Mouse (Mus musculus) ovary, postnatal 14 days (tissue): Measurements from ENCODE around the gene Irf2bp2.
A peak's percentile ranks its signal among the peaks of the same experiment; 100 is the strongest.

Source experiments
- DNase-seq: peaks from one replicate; pipeline ENCODE4 v3.0.0; 2022; ENCODE audit warnings: low spot score

Irf2bp2 gene

GRCm38 (mm10) chr8:126567674-126568073 is 26.1 kb downstream of the Irf2bp2 start:
- no peak for DNase-seq

GRCm38 (mm10) chr8:126566446-126567062 is 27.2 kb downstream of the Irf2bp2 start:
- peak; percentile 27 for DNase-seq

DNA sequence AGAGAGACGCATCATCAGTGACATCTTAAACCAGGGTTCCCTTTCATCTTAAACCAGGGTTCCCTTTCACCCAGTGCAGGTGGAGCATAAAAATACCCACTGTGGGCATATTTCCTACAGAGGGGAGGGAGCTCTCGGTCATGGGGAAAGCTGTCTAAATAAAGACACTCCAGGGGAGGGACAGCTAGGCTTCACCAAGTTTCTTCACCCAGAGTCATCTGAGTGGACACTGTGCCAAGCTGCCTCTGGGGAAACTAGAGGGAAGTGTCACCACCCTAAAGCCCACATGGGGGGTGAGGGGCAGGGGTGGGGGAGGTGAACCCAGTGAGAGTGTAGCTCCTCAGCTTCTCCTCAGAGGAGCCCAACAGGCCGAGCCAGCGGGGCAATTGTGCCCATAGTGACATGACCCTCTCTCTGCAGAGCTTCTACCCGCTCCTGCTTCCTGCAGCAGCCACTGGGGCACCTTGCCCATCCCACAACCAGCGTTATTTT is 27.8 kb downstream of the Irf2bp2 start:
- DNase-seq, result no peak

- DNase-seq, result no peak
Measured at GRCm38 (mm10) chr8:126565231-126565781, 28.5 kb downstream of the Irf2bp2 start.

DNA sequence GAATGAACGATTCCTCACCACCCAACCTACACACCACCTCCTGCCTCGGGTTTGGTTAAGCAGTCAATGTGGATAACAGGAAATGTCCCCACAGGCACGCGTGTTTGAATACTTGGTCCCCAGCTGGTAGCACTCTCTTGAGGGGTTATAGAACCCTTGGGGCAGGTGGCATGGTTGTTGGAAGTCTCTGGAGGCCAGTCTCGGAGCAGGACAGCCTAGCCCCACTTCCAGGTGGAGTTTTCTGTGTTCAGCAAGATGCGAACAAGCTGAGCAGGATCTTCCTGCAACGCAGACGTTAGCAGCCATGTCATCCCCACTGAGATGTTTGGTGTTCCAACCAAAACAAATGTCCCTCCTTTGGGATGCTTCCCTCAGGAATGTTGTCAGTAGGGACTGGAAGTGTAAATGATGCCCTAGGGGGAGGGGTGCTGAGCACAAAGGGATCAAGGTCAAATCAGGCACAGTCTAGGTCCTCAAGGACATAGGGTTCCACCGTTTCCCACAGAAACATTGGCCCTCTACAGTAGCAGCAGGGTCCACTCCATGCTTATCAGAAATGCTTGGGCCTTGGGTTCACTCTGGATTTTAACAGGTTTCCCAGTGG is 29.1 kb downstream of the Irf2bp2 start:
- no peak for DNase-seq

DNA sequence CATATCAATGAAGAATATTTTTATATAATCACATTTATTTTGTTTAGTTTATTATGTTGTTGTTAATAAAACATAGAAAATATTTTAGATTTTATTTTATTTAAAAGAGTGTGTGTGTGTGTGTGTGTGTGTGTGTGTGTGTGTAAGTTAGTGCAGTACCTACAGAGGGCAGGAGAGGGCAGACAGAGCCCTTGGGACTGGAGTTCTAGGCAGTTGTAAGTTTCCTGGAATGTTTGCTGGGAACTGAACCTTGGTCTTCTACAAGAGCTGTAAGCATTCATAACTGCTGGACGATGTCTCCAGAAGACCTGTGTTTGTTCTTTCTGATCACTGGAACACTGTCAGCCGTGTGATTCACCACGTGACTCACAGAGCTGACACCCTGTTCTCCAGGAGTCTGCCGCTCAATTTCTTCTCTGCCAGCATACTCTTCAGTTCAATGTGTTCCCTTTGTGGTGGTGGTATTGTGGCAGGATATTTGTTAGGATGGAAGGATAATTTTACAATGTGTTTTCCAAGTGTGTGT is 32.4 kb downstream of the Irf2bp2 start:
- no peak for DNase-seq

DNA sequence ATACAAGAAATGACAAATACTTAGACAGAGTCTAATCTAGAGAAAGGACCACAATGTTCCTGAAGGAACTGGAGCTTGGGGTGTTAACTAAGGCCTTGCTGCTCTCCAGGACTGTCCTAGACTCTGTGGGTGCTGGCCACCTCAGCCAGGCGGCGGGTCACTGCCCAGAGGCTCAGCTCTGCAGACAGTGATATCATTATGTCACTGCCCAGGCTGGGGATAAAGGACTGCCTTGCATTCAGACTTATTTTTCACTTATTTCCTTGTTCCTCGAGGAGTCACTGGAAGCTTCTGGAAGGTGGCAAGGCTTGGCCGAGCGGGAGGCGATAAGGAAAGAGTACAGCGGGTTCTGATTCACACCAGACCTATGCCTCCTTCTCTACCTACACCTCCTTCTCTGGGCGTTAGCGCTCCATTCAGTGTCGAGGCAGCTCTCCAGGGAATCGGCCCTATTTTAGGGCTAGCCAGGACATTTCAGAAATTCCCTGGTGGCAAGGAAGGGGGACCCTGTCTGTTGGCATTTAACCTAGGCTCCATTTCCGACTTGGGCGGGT is 35.3 kb downstream of the Irf2bp2 start:
- DNase-seq, result no peak

DNA sequence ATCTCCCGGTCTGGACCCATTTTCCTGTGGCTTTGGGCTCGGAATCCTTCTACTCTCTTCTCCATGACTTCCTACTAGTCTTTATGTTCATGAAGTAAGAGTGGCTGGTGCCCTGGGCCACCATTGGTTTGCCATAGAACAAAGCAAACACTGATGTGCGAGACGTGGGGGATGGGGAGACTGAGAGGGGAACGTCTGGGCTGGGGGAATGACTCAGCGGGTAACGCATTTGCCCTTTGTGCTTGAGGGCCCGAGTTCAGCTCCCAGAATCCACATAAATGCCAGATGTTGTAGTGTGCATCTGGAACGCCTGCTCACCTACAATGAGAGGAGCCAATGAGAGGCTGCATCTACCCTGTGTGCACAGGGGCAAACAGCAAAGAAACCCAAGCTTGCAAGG is 36.4 kb downstream of the Irf2bp2 start:
- DNase-seq, result no peak

DNA sequence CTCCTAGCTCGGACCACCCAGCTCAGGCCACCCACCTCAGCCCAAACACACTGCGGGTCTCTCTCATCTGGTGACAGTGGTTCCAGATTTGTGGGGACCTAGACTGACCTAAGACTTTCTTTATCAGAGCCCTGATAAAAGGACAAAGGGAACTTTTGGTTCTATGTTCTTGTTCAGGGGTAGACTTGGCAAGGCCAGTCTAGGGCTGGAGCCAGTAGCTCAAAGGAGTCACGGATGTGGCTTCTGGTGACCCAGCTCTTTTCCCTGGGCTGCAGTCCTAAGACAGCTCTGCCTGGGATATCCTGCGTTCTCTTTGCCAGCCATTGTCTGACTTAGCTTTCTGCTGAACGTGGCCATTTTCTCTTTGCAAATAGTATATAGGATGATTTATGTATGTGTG is 37.1 kb downstream of the Irf2bp2 start:
- no peak for DNase-seq

GRCm38 (mm10) chr8:126554741-126555140 is 39.0 kb downstream of the Irf2bp2 start:
- no peak for DNase-seq

GRCm38 (mm10) chr8:126551871-126552270 is 41.9 kb downstream of the Irf2bp2 start:
- no peak for DNase-seq

- peak; percentile 38 for DNase-seq
Measured at GRCm38 (mm10) chr8:126550944-126551357, 42.8 kb downstream of the Irf2bp2 start.

DNA sequence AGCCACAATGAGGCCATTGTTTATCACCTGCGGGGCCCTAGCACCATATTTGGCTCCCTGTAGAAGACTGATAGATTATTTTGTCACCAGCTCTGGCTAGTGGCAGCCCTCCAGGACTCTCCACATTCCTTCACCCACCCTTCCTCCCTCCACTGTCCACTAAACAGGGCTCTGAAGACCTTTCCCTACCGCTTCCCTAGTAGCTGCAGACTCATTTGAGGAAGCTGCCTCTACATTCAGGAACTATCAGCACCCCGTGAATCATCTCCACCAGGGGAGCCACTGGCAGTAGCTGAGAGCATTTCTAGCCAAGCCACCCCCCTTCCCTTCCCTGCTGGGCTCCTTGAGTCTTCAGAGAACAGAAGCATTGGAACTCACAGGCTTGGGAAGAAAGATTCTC is 45.9 kb downstream of the Irf2bp2 start:
- DNase-seq, result no peak

GRCm38 (mm10) chr8:126547361-126547760 is 46.4 kb downstream of the Irf2bp2 start:
- no peak for DNase-seq

GRCm38 (mm10) chr8:126546480-126546879 is 47.3 kb downstream of the Irf2bp2 start:
- no peak for DNase-seq

DNA sequence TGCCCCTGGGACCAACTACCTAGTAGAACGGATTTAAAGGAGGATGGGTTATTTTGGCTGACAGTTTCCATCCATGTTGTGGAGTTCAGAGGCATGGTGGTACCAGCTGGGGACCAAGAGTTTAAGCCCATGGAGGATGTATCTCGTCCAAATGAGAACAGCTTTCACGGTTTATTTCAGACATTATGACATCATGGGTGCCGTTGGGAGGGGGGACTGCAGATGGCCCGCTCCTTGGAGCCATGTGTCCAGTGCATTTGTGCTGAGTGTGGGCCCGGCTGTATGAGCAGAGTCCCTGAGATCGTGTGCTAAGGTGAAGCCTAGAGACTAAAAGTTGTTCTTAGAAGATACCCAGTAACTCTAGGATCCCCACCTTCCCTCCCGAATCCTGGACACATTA is 50.4 kb downstream of the Irf2bp2 start:
- no peak for DNase-seq

- no peak for DNase-seq
Measured at GRCm38 (mm10) chr8:126542757-126543156, 51.0 kb downstream of the Irf2bp2 start.

DNA sequence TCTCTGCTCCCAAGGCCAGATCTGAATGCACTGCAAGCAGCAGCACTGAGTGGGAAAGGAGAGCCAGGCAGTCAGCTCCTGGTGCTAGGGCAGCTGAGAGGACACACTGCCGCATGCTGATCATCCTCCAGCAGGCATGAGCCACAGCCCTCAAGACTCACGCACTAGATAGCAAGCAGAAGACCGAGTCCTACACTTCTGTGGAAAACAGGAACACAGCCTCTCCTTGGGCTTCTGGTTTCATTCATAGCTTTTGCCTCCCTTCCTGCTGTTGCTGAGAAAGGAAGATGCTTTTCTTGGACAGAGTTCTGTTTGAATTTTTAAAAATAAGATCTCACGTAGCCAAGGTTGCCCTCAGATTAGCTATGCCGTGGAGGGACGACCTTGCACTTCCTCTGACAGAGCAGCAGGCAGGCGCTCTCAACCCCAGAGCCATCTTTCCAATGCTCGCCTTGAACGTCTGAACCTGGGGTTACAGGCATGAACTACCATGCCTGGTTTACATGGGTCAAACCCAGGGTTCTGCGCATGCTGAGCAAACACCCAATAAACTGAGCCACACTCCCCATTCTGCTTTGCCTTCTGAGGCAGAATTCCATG is 51.6 kb downstream of the Irf2bp2 start:
- no peak for DNase-seq

DNA sequence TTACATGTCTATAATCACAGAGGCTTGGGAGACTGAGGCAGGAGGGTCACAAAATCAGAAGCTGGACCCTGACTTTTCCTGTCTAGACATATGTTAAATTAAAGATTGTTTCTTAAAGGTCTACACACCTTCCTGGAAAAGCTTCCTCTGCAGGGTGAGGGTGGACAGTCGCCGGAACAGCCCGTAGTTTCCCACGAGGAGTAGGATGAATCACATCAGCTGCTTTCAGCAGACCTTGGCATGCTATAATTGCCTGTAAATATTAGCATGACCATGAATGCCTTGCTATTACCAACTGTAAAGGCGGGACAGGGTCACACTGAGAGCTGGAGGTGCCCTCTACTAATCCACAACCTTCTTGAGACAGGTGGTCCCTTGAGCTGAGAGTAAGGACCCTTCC is 53.5 kb downstream of the Irf2bp2 start:
- DNase-seq, result no peak

- DNase-seq, result no peak
Measured at GRCm38 (mm10) chr8:126539355-126540093, 54.3 kb downstream of the Irf2bp2 start.

- no peak for DNase-seq
Measured at GRCm38 (mm10) chr8:126538648-126539354, 55.0 kb downstream of the Irf2bp2 start.
